Mouse (Mus musculus) hindbrain, embryonic 13.5 days (tissue): ENCODE data around the gene Zhx3. TPM values are rescaled to one million over a fixed set of nuclear protein-coding genes. Genes with fewer than 3 reads are reported as not detected.
A peak's percentile ranks its signal among the peaks of the same experiment; 100 is the strongest.

Experiments
- ATAC-seq: fragments of 200-750 bp; cut with Nextera tagmentation; 2 replicates; pipeline ENCODE4 v1.8.0; 2017; ENCODE audit warnings: moderate TSS enrichment; ENCODE audit not compliant: low FRiP score
- H3K27ac ChIP-seq: fragments of 300-500 bp; sonication (generic); 2 replicates; pipeline ENCODE4 v1.5.1; 2015; ENCODE audit warnings: inconsistent platforms, mild to moderate bottlenecking, moderate library complexity
- H3K27me3 ChIP-seq: fragments of 300-500 bp; sonication (generic); 2 replicates; pipeline ENCODE4 v1.6.1; 2015; ENCODE audit warnings: mild to moderate bottlenecking, inconsistent platforms
- H3K36me3 ChIP-seq: fragments of 300-500 bp; sonication (generic); 2 replicates; pipeline ENCODE4 v1.6.1; 2015; ENCODE audit warnings: mild to moderate bottlenecking, inconsistent platforms
- H3K4me1 ChIP-seq: fragments of 300-500 bp; sonication (generic); replicated peaks from 2 replicates; pipeline ENCODE4 v1.6.1; 2015; ENCODE audit warnings: inconsistent platforms
- H3K4me2 ChIP-seq: fragments of 300-500 bp; sonication (generic); 2 replicates; pipeline ENCODE4 v1.6.1; 2015; ENCODE audit warnings: inconsistent platforms, mild to moderate bottlenecking, moderate library complexity
- H3K4me3 ChIP-seq: fragments of 300-500 bp; sonication (generic); 2 replicates; pipeline ENCODE4 v1.5.1; 2015; ENCODE audit warnings: mild to moderate bottlenecking, inconsistent platforms
- H3K9ac ChIP-seq: fragments of 300-500 bp; sonication (generic); 2 replicates; pipeline ENCODE4 v1.6.1; 2015; ENCODE audit warnings: mild to moderate bottlenecking, inconsistent platforms
- H3K9me3 ChIP-seq: fragments of 300-500 bp; sonication (generic); 2 replicates; pipeline ENCODE4 v1.6.1; 2016; ENCODE audit warnings: inconsistent platforms
- WGBS: fragments of 180-500 bp; shearing (Covaris S2); methylation state at CpG from one replicate; pipeline ENCODE4 v1.1.7; 2015; 5-methylcytosine and 5-hydroxymethylcytosine counted together
- polyA plus RNA-seq: library from polyadenylated mRNA; unstranded; fragments of >200 nt; fragmentation: Nextera tagmentation; extraction: Ambion mirVana; gene quantifications from 2 replicates; pipeline ENCODE4 v1.2.1, GENCODE M21; 2015

Zhx3 gene
- polyA plus RNA-seq, 1 experiment from 2014 or later = 16.9 TPM

DNA sequence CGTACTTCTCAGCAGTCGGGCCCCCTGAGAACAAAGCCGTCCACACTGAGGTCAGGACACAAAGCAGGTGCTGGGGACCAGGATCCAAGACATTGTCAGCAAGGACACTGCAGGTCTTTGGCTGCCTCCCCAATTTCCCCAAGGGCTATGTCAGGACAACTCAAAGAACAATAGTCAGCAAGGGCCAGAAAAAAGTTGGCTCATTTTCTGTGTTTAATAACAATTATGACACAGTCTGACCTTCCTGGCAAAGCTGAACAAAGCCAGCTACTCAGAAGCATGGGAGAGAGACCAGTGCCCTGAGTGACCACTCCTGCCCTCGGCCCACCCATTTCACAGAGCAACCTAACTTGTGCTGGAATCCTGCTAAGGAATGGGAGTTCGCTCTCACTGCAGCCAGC lies 106.4 kb downstream of the Zhx3 start:
- no peak for ATAC-seq
- no peaks in the 10 kb centered on the region for H3K9me3 ChIP-seq
- H3K9ac ChIP-seq = no peak overlapping the region
- H3K4me1 ChIP-seq = no peaks in the 10 kb centered on the region; the same call in 1 of the 2 replicates
- H3K27me3 ChIP-seq = no peaks in the 10 kb centered on the region
- H3K36me3 ChIP-seq = peaks cover 65% of the 10 kb centered on the region
- 69% methylated on average over 5 of the region's 5 CpGs for WGBS
- no peak overlapping the region for H3K27ac ChIP-seq
- no peak overlapping the region for H3K4me2 ChIP-seq
- H3K4me3 ChIP-seq = no peak overlapping the region

GRCm38 (mm10) chr2:160765096-160765495 lies 107.7 kb downstream of the Zhx3 start:
- H3K4me3 ChIP-seq = no peak overlapping the region
- no peak overlapping the region for H3K27ac ChIP-seq
- peaks cover 78% of the 10 kb centered on the region for H3K36me3 ChIP-seq
- WGBS = 78% methylated on average over 3 of the region's 3 CpGs
- no peak for ATAC-seq
- H3K4me2 ChIP-seq = no peak overlapping the region
- no peaks in the 10 kb centered on the region for H3K9me3 ChIP-seq
- no peaks in the 10 kb centered on the region for H3K27me3 ChIP-seq
- no peak overlapping the region for H3K9ac ChIP-seq
- no peaks in the 10 kb centered on the region; the same call in 1 of the 2 replicates for H3K4me1 ChIP-seq

GRCm38 (mm10) chr2:160764386-160764785 lies 108.4 kb downstream of the Zhx3 start:
- ATAC-seq = no peak
- no peak overlapping the region for H3K4me3 ChIP-seq
- no peaks in the 10 kb centered on the region for H3K27me3 ChIP-seq
- H3K27ac ChIP-seq = no peak overlapping the region
- H3K9me3 ChIP-seq = no peaks in the 10 kb centered on the region
- H3K4me1 ChIP-seq = no peaks in the 10 kb centered on the region; the same call in 1 of the 2 replicates
- no peak overlapping the region for H3K9ac ChIP-seq
- no peak overlapping the region for H3K4me2 ChIP-seq
- H3K36me3 ChIP-seq = peaks cover 83% of the 10 kb centered on the region
- WGBS = 96% methylated on average over 2 of the region's 2 CpGs

GRCm38 (mm10) chr2:160763816-160764215 lies 109.0 kb downstream of the Zhx3 start:
- ATAC-seq = no peak
- WGBS = 90% methylated on average over 3 of the region's 3 CpGs
- peaks cover 83% of the 10 kb centered on the region for H3K36me3 ChIP-seq

DNA sequence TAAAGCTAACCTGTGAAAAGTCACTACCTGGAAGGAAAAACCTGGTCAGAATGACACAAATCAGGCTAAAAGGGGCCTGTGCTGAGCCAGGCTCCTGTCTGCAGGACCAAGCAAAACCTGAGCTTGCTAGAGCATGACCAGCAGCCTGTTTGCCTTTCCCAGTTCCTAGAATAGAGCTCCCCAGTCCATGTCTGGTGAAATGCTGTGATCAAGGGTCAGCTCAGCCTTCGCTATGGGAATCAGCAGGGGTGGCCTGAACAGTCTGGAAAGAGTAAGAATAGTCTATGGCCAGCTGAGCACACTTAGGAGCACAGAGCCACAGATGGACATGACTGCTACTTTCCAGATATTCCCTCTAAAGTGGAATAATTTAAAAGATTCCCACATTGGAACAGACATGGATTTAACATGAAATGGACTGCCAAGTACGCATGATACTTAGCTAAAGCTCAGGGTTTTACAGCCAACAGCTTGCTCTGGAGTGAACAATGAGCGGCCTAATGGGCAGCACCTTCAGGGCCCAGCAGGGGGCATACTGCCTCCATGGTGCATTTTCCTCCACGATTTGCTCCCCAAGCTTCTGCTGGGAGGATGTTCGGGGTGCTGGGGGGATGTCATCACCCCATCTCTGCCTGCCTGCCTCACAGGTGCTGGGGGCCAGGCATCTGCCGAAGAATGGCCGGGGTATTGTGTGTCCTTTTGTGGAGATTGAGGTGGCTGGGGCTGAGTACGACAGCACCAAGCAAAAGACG lies 112.2 kb downstream of the Zhx3 start:
- no peaks in the 10 kb centered on the region; the same call in 1 of the 2 replicates for H3K4me1 ChIP-seq
- peaks cover 97% of the 10 kb centered on the region for H3K36me3 ChIP-seq
- H3K27me3 ChIP-seq = no peaks in the 10 kb centered on the region
- H3K9ac ChIP-seq = no peak overlapping the region
- no peak overlapping the region for H3K4me3 ChIP-seq
- no peak overlapping the region for H3K4me2 ChIP-seq
- no peak overlapping the region for H3K27ac ChIP-seq
- WGBS = 90% methylated on average over 9 of the region's 9 CpGs
- H3K9me3 ChIP-seq = no peaks in the 10 kb centered on the region
- no peak for ATAC-seq

More at GRCm38 (mm10) chr2:160763816-160764215, 109.0 kb downstream of the Zhx3 start:
- H3K27ac ChIP-seq = no peak overlapping the region
- no peak overlapping the region for H3K4me2 ChIP-seq
- H3K4me3 ChIP-seq = no peak overlapping the region
- H3K4me1 ChIP-seq = no peaks in the 10 kb centered on the region; the same call in 1 of the 2 replicates
- no peaks in the 10 kb centered on the region for H3K27me3 ChIP-seq
- H3K9me3 ChIP-seq = no peaks in the 10 kb centered on the region
- H3K9ac ChIP-seq = no peak overlapping the region

DNA sequence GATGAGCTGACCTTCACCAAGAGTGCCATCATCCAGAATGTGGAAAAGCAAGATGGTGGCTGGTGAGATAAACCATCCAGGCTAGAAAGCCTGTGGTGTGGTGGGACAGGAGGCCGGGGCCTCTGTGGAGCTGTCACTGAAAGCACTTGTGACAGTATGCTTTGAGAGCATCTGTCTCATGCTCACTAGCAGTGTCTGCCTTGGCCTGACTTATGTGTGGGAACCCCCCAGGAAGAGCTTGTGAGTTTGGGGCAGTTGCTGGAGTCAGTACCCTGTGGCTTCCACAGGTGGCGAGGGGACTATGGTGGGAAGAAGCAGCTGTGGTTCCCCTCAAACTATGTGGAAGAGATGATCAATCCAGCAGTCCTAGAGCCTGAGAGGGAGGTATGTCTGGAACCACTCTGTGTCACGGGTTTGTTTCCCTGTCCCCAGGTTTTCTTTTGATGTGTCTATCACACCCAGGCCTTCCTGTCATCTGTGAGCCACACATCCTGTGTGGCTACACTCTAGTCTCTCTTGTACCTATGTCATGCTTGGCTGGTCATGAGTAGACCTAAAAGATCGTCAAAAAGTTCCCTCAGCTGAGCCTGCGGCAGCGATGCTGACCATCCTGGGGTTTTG lies 116.1 kb downstream of the Zhx3 start:
- Histone ChIP-seq H3K4me3 (no peak overlapping the region), H3K9ac (no peak overlapping the region), H3K27ac (no peak overlapping the region), H3K36me3 (peaks cover 100% of the 10 kb centered on the region), H3K4me1 (no peaks in the 10 kb centered on the region), H3K9me3 (no peaks in the 10 kb centered on the region), H3K27me3 (no peaks in the 10 kb centered on the region), H3K4me2 (no peak overlapping the region)
- WGBS = 91% methylated on average over 6 of the region's 6 CpGs
- ATAC-seq = no peak

- Histone ChIP-seq H3K4me3 (no peak overlapping the region), H3K4me2 (no peak overlapping the region), H3K9me3 (no peaks in the 10 kb centered on the region), H3K9ac (no peak overlapping the region), H3K27ac (no peak overlapping the region), H3K4me1 (peaks cover 29% of the 10 kb centered on the region), H3K36me3 (peaks cover 72% of the 10 kb centered on the region), H3K27me3 (no peaks in the 10 kb centered on the region)
- no peak for ATAC-seq
- WGBS = 93% methylated on average over 10 of the region's 10 CpGs
These were observed 125.7 kb downstream of the Zhx3 start for GRCm38 (mm10) chr2:160747075-160747474.

DNA sequence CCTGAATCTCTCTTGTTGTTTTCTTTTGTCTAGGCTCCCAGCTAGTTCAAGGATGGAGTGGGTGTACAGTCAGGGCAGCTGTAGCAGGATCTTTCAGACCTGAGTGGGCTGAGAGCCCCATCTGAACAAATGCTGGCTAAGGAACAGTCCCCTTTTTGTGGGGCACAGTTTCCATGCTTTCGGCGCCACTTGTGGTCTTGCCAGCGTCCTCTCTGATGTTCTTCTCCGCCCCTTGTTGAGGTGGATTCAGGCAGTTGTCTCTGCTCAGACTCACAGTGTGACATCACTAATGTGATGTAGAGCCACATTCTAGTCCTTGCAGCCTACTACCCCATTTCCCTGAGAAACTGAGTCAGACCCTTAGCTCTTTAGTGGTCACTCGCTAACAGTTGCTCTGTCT lies 126.2 kb downstream of the Zhx3 start:
- Histone ChIP-seq H3K27ac (no peak overlapping the region), H3K36me3 (peaks cover 72% of the 10 kb centered on the region), H3K9me3 (no peaks in the 10 kb centered on the region), H3K4me3 (no peak overlapping the region), H3K4me2 (no peak overlapping the region), H3K27me3 (no peaks in the 10 kb centered on the region), H3K4me1 (peaks cover 33% of the 10 kb centered on the region), H3K9ac (no peak overlapping the region)
- ATAC-seq = no peak
- 93% methylated on average over 5 of the region's 5 CpGs for WGBS

DNA sequence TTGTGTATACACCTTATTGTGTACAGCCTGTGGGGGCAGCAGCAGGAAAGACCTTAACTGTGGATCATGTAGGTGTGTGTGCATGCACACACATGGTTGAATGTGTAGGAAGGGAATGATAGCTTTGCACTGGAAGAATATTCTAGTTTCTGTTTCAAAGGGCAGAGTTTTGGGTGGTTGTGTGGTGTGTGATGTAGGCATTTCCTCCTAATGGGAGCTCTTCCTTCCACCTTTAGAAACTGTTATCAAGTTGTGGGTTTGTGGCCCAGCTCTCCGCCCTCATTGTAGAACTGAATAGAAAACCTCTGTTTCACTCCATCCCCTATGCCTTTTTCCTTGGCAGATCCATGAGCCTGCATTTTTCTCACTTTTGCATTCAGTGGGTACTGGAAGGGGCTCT lies 127.3 kb downstream of the Zhx3 start:
- 100% methylated on average over 1 of the region's 1 CpGs for WGBS
- H3K27ac ChIP-seq = no peak overlapping the region
- no peak overlapping the region for H3K4me3 ChIP-seq
- H3K36me3 ChIP-seq = peaks cover 61% of the 10 kb centered on the region
- peaks cover 44% of the 10 kb centered on the region for H3K4me1 ChIP-seq
- H3K4me2 ChIP-seq = no peak overlapping the region
- no peak for ATAC-seq
- H3K27me3 ChIP-seq = no peaks in the 10 kb centered on the region
- no peaks in the 10 kb centered on the region for H3K9me3 ChIP-seq
- H3K9ac ChIP-seq = no peak overlapping the region

GRCm38 (mm10) chr2:160744823-160745210 lies 128.0 kb downstream of the Zhx3 start:
- ATAC-seq = no peak
- 84% methylated on average over 5 of the region's 5 CpGs for WGBS
- H3K36me3 ChIP-seq = peaks cover 59% of the 10 kb centered on the region

GRCm38 (mm10) chr2:160744040-160744822 lies 128.6 kb downstream of the Zhx3 start:
- H3K27me3 ChIP-seq = no peaks in the 10 kb centered on the region
- WGBS = 86% methylated on average over 7 of the region's 7 CpGs
- H3K9me3 ChIP-seq = no peaks in the 10 kb centered on the region
- H3K4me1 ChIP-seq = peaks cover 57% of the 10 kb centered on the region
- 0 out of 2 replicates have a peak overlapping the region, but pooled peaks have one; percentile 30 for H3K27ac ChIP-seq
- H3K36me3 ChIP-seq = peaks cover 55% of the 10 kb centered on the region
- no peak overlapping the region for H3K4me2 ChIP-seq
- ATAC-seq = no peak
- H3K4me3 ChIP-seq = no peak overlapping the region
- 0 out of 2 replicates have a peak overlapping the region, but pooled peaks have one; percentile 5 for H3K9ac ChIP-seq

More at GRCm38 (mm10) chr2:160744823-160745210, 128.0 kb downstream of the Zhx3 start:
- Histone ChIP-seq H3K9me3 (no peaks in the 10 kb centered on the region), H3K9ac (no peak overlapping the region), H3K4me2 (no peak overlapping the region), H3K27ac (0 out of 2 replicates have a peak overlapping the region, but pooled peaks have one; percentile 30), H3K27me3 (no peaks in the 10 kb centered on the region), H3K4me1 (peaks cover 51% of the 10 kb centered on the region), H3K4me3 (no peak overlapping the region)

DNA sequence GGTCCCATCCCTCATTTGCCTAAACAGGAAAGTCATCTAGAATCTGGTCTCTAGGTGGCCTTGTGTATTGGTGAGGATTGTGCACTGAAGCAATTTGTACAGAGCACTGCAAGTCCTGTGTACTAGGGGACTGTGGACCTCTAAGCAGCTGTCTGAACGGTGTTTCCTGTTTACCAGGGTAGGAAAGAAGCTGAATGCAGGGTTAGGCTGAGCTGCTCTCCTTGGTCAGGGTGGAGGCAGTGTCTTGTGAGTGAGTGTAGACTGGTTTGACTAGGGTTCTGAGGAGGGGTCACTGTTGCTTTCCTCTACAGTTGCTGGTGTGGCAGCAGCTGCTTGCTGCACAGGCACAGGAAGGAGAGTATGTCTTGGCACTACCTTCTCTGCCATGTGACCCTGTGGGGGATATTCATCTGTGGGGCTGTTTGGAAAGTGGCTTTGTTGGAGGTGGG lies 130.6 kb downstream of the Zhx3 start:
- Histone ChIP-seq H3K4me3 (no peak overlapping the region), H3K36me3 (peaks cover 50% of the 10 kb centered on the region), H3K9ac (0 out of 2 replicates have a peak overlapping the region, but pooled peaks have one; percentile 24), H3K9me3 (no peaks in the 10 kb centered on the region), H3K27me3 (no peaks in the 10 kb centered on the region), H3K27ac (peak overlapping the region; percentile 45), H3K4me2 (no peak overlapping the region), H3K4me1 (peaks cover 76% of the 10 kb centered on the region)
- ATAC-seq = no peak
- WGBS = 78% methylated on average over 1 of the region's 1 CpGs
